Mouse (Mus musculus) adrenal gland, postnatal 10 days (tissue): ENCODE data around the gene Bicc1. TPM values are rescaled to one million over a fixed set of nuclear protein-coding genes. Genes with fewer than 3 reads are reported as not detected.
A peak's percentile ranks its signal among the peaks of the same experiment; 100 is the strongest.

Experiments used
- DNase-seq: peaks from one replicate; pipeline ENCODE4 v3.0.0; 2021; ENCODE audit warnings: mixed read lengths
- total RNA-seq, 2 experiments: library from RNA; stranded (reverse); gene quantifications; 2 replicates each; pipeline ENCODE4 v1.2.3; 2021

Bicc1 gene
- total RNA-seq, 2 experiments from 2014 or later: 21.8 to 22.7 TPM

GRCm38 (mm10) chr10:71052748-71053147, 106.8 kb downstream of the Bicc1 start:
- DNase-seq: no peak

GRCm38 (mm10) chr10:71052208-71052607, 107.3 kb downstream of the Bicc1 start:
- DNase-seq: no peak

- no peak for DNase-seq
Observed at GRCm38 (mm10) chr10:71050722-71051333, 108.7 kb downstream of the Bicc1 start.

- peak; percentile 45 for DNase-seq
Observed at GRCm38 (mm10) chr10:71049294-71049693, 110.2 kb downstream of the Bicc1 start.

- no peak for DNase-seq
Observed at GRCm38 (mm10) chr10:71044410-71044809, 115.1 kb downstream of the Bicc1 start.

GRCm38 (mm10) chr10:71041874-71042273, 117.6 kb downstream of the Bicc1 start:
- DNase-seq: no peak

GRCm38 (mm10) chr10:71036484-71036883, 123.0 kb downstream of the Bicc1 start:
- DNase-seq: no peak

- no peak for DNase-seq
Observed at GRCm38 (mm10) chr10:71028996-71029395, 130.5 kb downstream of the Bicc1 start.

GRCm38 (mm10) chr10:71028066-71028844, 131.2 kb downstream of the Bicc1 start:
- DNase-seq: no peak

- DNase-seq: peak; percentile 21
Observed at GRCm38 (mm10) chr10:71025131-71025894, 134.2 kb downstream of the Bicc1 start.

- DNase-seq: no peak
Observed at GRCm38 (mm10) chr10:71024681-71025080, 134.8 kb downstream of the Bicc1 start.

- DNase-seq: no peak
Observed at GRCm38 (mm10) chr10:71023471-71023870, 136.0 kb downstream of the Bicc1 start.

- DNase-seq: no peak
Observed at GRCm38 (mm10) chr10:71020459-71020858, 139.0 kb downstream of the Bicc1 start.

- DNase-seq: no peak
Observed at GRCm38 (mm10) chr10:71019836-71020235, 139.7 kb downstream of the Bicc1 start.

GRCm38 (mm10) chr10:71009771-71010496, 149.6 kb downstream of the Bicc1 start:
- no peak for DNase-seq

GRCm38 (mm10) chr10:71008721-71009120, 150.8 kb downstream of the Bicc1 start:
- no peak for DNase-seq

GRCm38 (mm10) chr10:71007956-71008355, 151.5 kb downstream of the Bicc1 start:
- no peak for DNase-seq

- no peak for DNase-seq
Observed at GRCm38 (mm10) chr10:71007516-71007915, 152.0 kb downstream of the Bicc1 start.

GRCm38 (mm10) chr10:71007001-71007400, 152.5 kb downstream of the Bicc1 start:
- no peak for DNase-seq

GRCm38 (mm10) chr10:71002871-71003270, 156.6 kb downstream of the Bicc1 start:
- no peak for DNase-seq

GRCm38 (mm10) chr10:71002186-71002585, 157.3 kb downstream of the Bicc1 start:
- DNase-seq: no peak

- peak; percentile 42 for DNase-seq
Observed at GRCm38 (mm10) chr10:70998136-70998535, 161.4 kb downstream of the Bicc1 start.
